Mouse (Mus musculus) testis, postnatal 14 days (tissue): ENCODE results near the gene Tmem60.

Source experiments
- DNase-seq: peaks from one replicate; pipeline ENCODE4 v3.0.0; 2021; ENCODE audit warnings: low spot score

The Tmem60 gene

GRCm38 (mm10) chr5:20906191-20906590 lies 24.2 kb downstream of the Tmem60 start:
- DNase-seq = no peak

GRCm38 (mm10) chr5:20911741-20912140 lies 29.8 kb downstream of the Tmem60 start:
- DNase-seq = no peak

GRCm38 (mm10) chr5:20913372-20914275 lies 31.6 kb downstream of the Tmem60 start:
- no peak for DNase-seq

GRCm38 (mm10) chr5:20918967-20919366 lies 37.0 kb downstream of the Tmem60 start:
- no peak for DNase-seq

GRCm38 (mm10) chr5:20919566-20919965 lies 37.6 kb downstream of the Tmem60 start:
- DNase-seq = no peak

- DNase-seq = no peak
Observed at GRCm38 (mm10) chr5:20924608-20925007, 42.6 kb downstream of the Tmem60 start.

GRCm38 (mm10) chr5:20925451-20925850 lies 43.5 kb downstream of the Tmem60 start:
- no peak for DNase-seq

GRCm38 (mm10) chr5:20929669-20930151 lies 47.7 kb downstream of the Tmem60 start:
- DNase-seq = no peak

- no peak for DNase-seq
Observed at GRCm38 (mm10) chr5:20930430-20930829, 48.4 kb downstream of the Tmem60 start.

- DNase-seq = no peak
Observed at GRCm38 (mm10) chr5:20931300-20931699, 49.3 kb downstream of the Tmem60 start.

GRCm38 (mm10) chr5:20932585-20932984 lies 50.6 kb downstream of the Tmem60 start:
- DNase-seq = no peak

GRCm38 (mm10) chr5:20935934-20936333 lies 53.9 kb downstream of the Tmem60 start:
- DNase-seq = no peak
